Mouse (Mus musculus) v-Abl transformed pro-B cells (cell line): Measurements from ENCODE around the gene Il31.

Experiments
- in situ Hi-C, 2 experiments: fragments of 400-800 bp; cut with MboI; formaldehyde crosslinking; loops; one replicate each; pipeline ENCODE4 v1.15.1; 2025; ENCODE audit not compliant: unreplicated experiment in 2 of 2

Il31 gene

DNA sequence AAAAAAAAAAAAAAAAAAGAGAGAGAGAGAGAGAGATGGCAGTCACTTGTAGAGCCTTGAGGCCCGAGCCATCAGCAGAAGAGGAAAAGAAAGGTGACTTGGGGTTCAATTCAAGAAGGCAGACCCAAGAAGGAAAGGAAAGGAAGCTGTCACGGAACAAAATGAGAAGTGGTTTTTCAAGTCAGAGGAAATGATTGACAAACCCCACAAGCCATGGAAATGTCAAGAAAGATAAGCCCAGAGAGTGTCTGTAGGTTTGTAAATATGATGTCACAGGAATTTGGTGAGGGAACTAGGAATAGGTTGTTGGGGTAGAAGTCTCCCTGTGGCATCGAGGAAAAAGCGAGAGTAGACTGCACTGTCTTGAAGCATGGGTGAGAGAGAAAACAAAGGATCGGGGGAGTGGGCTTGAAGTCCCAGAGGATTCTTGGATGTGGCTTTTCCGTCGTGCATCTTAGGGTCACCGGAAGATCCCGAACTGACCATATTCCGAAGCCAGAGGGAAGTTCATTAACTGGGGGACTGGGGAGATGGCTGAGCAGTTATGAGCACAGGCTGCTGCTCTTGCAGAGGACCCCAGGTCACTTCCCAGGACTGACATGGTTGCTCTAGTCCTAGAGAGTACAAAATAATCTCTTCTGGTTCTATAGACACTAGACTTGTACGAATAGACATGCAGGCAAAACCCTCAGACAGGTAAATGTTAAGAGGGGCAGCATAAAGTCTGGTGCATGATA is 1.5 kb downstream of the Il31 start:
- in situ Hi-C loops, result no loop called here

DNA sequence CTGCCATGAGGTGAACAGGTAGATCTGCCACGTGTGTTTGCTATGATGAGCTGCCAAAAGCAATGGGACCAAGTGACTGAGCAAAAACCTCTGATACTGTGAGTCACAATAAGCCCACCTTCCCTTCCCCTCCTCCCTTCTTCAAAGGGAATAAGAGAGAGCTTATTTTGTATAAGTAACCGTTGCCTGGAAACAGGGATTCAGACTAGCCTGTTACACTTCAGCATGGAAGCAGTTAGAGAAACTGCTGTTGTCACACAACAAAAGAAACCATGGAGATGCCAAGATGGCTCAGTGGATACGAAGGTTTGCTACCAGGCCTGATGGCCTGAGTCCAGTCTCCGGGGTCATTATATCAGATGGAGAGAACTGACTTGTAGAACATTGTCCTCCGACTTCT is 15.5 kb downstream of the Il31 start:
- in situ Hi-C loops, result no loop called here

DNA sequence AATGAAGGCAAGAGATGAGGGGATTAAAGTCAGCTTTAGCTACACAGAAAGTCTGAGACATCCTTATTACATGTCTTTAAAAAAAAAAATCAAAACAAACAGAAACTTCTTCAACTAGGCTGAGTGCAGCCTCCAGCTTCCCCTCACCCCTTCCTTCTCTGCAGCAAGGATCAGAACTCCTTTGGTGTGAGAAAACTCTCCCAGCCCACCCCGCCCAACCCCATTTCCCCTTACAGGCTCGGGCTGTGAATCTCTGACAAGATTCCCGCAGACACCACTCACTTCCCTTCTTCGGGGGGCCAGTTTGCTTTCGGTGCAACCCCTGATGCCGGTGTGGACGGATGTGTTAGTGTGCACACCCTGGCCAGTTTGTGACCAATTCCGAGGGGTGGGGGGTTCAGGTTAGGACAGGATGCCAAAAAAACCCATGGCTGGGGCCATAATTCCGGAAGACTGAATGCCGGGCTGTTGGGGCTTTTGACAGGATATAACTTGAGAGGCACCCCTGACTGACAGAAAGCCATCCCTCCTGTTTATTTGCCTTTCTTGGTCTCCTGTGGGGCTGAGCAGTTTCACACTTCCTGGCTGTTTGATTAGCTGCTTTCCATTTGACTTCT is 18.4 kb downstream of the Il31 start:
- in situ Hi-C loops, result no loop called here

DNA sequence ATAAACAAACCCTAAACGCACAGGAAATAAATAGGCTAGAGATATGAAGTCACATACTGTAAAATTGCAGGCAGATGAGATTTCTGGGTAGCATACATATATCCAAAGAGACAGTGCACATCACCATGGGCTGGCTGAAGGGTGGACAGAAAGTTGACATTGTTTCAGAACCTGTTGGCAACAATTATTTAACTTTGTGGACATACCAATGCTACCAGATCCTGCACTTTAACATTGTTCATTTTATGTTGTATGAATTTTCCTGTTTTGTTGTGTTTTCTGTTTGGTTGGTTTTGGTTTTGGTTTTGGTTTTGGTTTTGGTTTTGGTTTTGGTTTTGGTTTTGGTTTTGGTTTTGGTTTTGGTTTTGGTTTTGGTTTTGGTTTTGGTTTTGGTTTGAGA is 24.7 kb downstream of the Il31 start:
- in situ Hi-C loops, result no loop called here

DNA sequence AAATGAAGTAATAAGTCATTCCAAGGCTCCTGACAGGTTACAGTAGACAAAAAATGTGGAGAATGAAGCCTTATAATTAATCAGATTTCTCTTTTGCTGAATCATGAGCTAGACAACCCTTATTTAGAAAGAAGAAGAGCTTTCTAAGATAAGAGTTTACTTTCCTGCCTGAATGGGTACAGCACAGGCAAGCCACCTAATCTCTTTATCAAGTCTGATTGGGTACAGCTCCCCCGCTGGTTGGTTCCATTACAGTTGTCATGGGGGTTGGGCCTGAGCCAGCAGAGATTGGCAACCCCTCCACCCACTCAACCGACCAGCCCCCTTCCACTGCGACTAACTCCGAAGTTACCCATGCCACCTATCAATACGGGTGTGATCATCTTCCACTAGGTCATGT is 27.9 kb downstream of the Il31 start:
- in situ Hi-C loops, result no loop called here

DNA sequence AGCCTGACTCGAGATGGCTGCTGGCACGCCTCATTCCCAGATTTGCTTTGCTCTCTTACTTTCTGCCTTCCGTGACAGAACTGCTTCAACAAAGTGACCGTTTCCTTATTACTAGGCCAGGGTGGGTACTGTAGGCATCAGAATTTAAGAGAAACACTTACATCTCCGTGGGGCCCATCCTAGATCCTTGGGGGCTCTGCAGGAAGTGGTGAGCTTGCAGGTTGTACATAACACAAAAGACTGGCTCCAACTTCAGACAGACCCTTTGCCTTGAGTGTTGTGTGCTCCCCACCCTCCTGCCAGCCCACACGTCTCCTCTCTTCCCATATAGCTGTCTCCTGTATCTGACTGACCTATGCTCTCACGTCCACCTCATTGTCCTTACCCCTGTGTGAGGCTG is 37.4 kb downstream of the Il31 start:
- in situ Hi-C loops, result no loop called here

DNA sequence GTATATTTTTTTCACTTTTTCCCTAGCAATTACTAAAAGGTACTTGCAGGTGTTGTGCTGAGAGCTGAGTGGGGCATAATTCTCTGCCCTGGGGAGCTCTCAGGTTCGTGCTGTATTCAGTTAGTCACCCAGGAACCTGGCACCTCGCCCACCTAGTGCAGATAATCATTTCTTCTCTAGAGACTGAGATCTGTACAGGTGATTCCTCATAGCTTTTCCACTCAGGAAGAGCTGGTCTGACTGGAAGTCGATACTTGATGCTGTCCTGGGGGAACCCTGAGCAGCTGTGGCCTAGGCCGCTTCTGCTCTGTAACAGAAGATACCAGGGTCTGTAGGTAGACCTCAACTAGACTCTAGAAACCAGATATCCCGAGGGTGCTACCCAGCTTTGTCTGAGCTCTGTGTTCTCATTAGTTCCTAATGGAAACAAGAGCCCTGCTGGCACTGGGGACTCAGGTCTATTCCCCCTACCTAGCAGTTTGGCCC is 44.4 kb downstream of the Il31 start:
- in situ Hi-C loops, result loop anchor here (5.0 to 25.0 kb wide), 5 partner anchors 52 to 467 kb away; partner anchors contain the start of gene Denr (in 1 of the 2)

DNA sequence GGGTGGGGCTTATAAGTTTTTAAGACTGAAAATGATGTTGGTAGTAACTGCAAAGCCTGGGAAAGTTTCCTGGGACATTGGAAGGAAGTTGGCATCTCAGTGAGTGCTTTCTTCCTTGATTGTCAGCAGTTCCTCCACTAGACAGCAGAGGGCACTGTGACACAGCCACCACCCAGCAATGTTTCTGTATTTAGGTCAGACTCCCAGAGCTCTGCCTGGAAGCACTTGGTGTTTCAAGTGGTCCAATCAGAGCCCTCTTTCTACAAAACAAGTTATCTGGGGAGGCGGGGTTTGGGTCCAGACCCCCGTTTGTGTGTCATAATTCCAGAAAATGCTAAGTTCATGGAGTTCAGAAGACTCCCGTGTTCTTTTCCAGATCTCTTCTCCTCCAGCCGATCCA is 45.2 kb downstream of the Il31 start:
- in situ Hi-C loops, result loop anchor here (5.0 to 25.0 kb wide), 5 partner anchors 53 to 468 kb away; partner anchors contain the start of gene Denr (in 1 of the 2)

DNA sequence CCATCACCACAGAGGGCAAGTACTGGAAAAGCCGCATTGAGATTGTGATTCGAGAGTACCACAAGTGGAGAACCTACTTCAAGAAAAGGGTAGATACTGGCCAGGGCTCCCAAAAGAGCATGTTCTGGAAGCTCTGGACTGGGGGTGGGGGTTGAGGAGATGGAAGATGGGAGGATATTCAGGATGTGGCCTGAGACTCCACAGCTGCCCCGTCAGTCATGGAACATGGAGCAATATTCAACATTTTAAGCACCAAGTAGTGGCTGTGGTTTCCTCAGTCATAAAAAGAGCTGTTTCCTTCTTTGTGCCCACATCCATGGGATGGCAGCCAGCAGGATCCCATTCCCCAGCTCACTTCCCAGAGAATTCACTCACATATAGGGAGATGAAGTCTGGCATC is 47.0 kb downstream of the Il31 start:
- in situ Hi-C loops, result loop anchor here (5.0 to 25.0 kb wide), 5 partner anchors 55 to 470 kb away; partner anchors contain the start of gene Denr (in 1 of the 2)

DNA sequence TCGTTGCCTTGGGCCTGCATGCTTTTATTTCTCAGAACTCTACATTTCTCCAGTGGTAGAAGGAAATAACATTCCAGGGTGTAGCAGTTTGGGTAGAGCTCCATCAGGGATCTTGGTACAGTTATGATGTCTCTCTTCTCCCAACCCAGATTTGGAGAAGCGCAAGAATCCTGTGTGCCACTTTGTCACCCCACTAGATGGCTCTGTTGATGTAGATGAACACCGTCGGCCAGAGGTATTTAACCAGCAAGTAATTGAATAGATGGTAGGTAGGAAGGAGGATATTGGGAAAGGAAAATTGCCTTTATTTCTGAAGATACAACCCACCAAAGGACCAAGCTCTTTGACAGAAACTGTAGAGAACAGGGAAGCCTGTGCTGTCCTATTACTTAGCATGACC is 48.6 kb downstream of the Il31 start:
- in situ Hi-C loops, result loop anchor here (5.0 to 25.0 kb wide), 5 partner anchors 57 to 472 kb away; partner anchors contain the start of gene Denr (in 1 of the 2)

DNA sequence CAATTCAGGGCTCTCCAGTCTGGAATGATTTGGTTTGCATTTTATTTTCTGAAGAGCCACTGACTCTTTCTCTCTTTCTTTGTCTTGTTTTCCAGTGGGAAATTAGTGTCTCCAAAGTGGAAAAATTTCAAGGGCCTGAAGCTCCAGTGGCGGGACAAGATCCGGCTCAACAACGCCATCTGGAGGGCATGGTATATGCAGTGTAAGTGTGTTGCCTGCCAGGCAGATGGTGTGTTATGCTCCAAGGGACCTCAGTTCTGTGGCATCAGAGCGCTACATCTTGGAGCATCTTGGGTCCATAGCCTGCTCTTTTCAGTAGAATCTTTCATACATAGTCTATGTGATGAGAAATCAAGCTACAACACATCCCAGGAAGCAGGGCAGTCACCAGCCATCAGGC is 49.3 kb downstream of the Il31 start:
- in situ Hi-C loops, result loop anchor here (5.0 to 25.0 kb wide), 6 partner anchors 57 to 472 kb away; partner anchors contain the start of gene Denr (in 1 of the 2)

DNA sequence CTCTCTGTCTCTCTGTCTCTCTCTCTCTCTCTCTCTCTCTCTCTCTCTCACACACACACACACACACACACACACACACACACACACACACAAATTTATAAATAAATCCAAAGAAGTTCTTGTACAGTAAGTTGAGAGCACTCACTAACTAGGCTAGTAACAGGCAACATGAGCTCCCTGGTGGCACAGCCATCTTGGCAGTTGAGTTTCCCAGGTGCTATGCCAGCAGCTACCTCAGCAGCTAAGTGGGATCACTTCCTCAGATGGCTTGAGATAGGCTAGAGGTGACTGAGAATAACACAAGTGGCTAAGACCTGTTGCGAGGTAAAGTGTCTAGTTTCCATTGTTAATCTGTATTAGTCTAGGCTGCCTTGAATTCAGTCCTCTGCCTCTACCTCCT is 50.0 kb downstream of the Il31 start:
- in situ Hi-C loops, result loop anchor here in 1 of 2 experiments (5.0 to 25.0 kb wide), 2 partner anchors 157 to 473 kb away; partner anchors contain the start of gene Denr

DNA sequence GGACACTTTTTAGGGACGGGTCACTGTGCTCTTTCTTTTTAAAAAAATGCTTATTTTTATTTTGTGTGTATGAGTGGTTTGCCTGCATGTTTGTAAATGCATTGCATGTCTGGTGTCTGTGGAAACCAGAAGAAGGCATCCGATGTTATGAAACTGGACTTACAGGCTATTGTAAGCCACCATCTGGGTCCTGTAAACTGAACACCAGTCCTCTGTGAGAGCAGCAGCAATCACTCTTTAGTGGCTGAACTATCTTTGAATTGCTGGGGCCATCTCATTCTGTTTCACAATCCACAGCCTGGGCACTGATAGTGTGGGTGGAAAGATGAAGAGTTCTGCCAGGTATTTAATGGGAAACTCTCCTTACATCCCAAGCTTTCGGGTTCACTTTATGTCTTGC is 50.9 kb downstream of the Il31 start:
- in situ Hi-C loops, result loop anchor here in 1 of 2 experiments (5.0 to 25.0 kb wide), 2 partner anchors 156 to 474 kb away; partner anchors contain the start of gene Denr

DNA sequence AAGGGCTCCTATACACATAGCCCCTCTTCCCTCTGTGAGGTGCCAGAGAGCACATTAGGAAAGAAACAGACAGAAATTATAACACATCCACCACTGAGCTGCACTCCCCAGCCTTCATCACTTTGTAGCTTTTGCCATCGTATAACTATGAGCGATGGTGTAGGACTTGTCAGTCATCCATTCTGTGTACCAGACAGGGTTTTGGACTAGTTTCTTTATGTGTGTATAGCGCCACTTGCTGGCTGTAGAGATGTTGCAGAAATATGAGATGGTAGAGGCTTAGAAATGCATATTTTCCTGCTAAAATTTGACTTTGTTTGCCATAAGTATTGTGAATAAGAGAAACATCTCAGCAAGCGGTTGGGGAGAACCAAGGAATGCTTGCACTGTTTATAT is 52.5 kb downstream of the Il31 start:
- in situ Hi-C loops, result loop anchor here in 1 of 2 experiments (5.0 to 25.0 kb wide), 2 partner anchors 154 to 476 kb away; partner anchors contain the start of gene Denr

DNA sequence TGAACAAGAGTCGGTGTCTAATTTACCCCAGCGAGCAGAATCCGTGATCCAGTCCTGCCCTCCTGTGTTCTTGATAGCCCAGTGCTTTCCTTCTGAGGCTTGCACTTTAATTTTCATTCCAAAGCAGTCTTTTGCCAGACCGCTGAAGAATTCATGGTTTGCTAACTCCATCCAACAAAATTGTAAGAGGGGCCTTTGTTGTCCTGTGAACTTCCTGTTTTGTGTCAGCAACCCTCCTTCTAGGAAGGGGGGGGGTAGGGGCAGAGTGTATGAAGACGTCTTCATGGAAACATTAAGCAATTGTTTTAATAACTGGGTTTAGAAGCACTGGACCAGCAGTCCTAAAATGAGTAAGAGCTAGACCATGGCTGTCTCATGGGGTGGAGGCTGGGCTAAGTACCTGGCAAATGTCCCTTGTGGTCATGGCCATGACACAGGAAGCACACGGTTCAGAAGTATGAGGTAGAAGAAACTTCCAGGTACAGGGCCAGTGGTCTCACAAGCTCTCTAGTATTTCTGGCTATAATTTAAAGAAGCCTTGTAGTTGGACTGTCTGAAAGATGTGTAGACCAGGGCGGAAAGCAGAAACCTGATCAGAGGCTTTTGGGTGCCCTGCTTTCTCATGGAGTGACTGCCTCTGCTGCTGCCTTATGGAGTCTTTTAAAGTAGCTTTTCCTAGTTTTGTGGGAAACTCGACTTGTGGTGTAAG is 53.1 kb downstream of the Il31 start:
- in situ Hi-C loops, result loop anchor here in 1 of 2 experiments (5.0 to 25.0 kb wide), 2 partner anchors 154 to 476 kb away; partner anchors contain the start of gene Denr

DNA sequence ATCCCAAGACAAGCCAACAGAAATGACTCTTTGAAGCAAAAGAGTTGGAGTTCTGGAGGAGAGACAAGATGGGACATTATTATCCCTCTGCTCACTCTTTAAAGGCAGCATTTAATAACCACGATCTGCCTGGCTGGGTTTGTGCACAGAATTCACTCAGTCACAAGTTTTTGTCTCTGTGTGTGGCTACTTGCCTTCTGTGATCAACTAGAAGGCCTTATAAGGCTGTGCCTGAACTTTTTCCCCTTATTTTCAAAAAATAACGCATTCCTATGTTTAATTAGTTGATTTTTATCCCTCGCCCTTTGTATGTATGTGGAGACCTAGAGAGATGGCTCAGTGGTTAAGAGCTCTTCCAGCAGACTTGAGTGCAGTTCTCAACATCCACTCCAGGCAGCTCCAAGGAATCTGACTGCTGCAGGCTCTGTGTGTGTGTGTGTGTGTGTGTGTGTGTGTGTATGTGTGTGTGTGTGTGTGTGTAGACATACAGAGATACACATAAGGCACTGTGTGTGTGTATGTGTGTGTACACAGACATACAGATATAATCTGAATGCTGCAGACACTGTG is 56.9 kb downstream of the Il31 start:
- in situ Hi-C loops, result loop anchor here in 1 of 2 experiments (25.0 kb wide), 1 partner anchor 480 kb away; the partner anchor contains the start of gene Denr

DNA sequence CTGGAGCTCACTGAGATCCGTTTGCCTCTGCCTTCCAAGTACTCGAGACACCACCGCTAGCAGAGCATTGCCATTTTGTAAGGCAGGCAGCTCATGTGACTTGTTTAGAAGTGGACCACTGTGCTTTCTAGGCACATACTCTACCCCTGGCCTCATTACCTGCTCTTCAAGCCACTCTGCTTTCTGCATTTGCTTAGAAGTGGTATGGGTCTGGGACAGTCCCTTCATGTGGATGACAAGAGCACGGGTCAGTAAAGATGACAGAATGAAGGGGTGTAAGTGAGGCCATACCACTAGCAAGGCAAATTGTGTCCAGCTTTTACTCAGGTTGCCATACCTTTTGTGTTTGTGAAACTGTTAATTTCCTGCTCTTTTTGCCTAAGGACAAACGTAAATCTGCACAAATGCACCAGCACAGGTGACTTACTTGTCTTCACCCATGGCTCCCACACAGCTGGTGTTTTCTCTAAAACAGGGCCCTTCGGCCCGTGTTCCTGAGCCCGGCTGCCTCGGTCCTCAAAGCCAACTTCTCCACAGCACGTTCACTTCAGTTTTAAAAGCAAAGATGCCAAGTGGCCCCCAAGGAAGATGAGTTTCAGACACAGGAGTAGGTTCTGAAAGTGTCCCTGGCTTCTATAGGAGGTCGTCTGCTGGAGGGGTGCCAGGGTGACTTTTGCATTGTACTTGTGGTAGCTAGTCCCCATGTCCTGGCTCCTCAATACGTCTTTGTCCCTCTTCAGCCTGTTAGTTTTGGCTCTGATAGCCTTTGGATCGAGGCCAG is 57.6 kb downstream of the Il31 start:
- in situ Hi-C loops, result loop anchor here in 1 of 2 experiments (25.0 kb wide), 1 partner anchor 481 kb away; the partner anchor contains the start of gene Denr
